Mouse (Mus musculus): ENCODE data around the gene Adgrv1. TPM values are rescaled to one million over a fixed set of nuclear protein-coding genes. Genes with fewer than 3 reads are reported as not detected.

The Adgrv1 gene
- polyA plus RNA-seq, 1 experiment from 2014 or later, result 54.5 TPM

DNA sequence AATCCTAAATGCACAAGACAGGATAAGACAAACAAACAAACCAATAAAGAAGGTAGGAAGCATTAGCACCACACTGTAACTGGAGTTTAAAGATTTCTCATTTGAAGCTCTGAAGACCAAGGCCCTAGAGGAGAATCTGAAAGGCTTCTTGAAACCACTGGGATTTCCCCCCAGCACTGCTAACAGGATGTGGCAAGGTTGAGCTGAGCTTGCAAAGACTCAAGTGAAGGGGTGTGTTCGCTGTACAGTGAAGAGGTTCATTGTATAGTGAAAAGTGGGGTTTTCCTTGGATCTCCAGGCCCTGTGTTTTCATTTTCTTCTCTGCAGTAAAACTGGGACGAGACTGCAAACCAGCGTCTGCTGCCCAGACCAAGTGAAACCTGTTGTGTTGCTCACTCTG lies 456.9 kb downstream of the Adgrv1 start:
- no peak overlapping the region for H3K9ac ChIP-seq (ENCODE audit: low read depth, low read length)
- H3K4me1 ChIP-seq (replicated peaks; ENCODE audit: control insufficient read depth, insufficient read depth, low read length), result no peaks in the 10 kb centered on the region
- no peak overlapping the region for H3K27ac ChIP-seq (ENCODE audit: low read depth, low read length)
- no peaks in the 10 kb centered on the region for H3K27me3 ChIP-seq (ENCODE audit: control insufficient read depth, insufficient read depth, low read length)
- ATAC-seq (ENCODE audit: low FRiP score), result no peak
- no peak overlapping the region for H3K4me2 ChIP-seq (replicated peaks; ENCODE audit: low read depth, low read length)
- DNase-seq (ENCODE audit: low spot score), result no peak
- 86% methylated on average over 3 of the region's 3 CpGs for WGBS
- H3K9me3 ChIP-seq (ENCODE audit: control insufficient read depth, low read length), result no peaks in the 10 kb centered on the region
- no peaks in the 10 kb centered on the region for H3K36me3 ChIP-seq (ENCODE audit: control insufficient read depth, insufficient read depth, low read length)
- H3K4me3 ChIP-seq (ENCODE audit: low read depth, low read length), result no peak overlapping the region

DNA sequence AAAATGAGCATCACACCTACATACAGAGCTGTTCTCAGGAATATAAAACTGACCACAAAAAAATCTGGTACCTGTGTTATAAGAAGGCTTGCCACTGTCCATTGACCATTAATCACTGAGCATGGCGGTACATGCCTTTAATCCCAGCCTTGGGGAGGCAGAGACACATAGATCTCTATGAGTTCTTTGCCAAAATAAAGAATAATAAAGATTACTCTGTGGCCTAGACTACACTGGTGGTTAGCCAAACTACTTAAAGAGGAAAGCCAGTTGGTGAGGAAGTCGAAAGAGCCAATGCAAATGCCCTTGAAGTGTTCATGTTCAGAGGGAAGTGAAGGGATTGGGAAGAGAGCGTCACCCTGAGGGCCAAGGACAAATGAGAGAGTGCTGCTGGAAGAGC lies 461.8 kb downstream of the Adgrv1 start:
- 89% methylated on average over 3 of the region's 3 CpGs for WGBS
- H3K9me3 ChIP-seq (ENCODE audit: control insufficient read depth, low read length), result no peaks in the 10 kb centered on the region
- H3K4me1 ChIP-seq (replicated peaks; ENCODE audit: control insufficient read depth, insufficient read depth, low read length), result no peaks in the 10 kb centered on the region
- DNase-seq (ENCODE audit: low spot score), result no peak
- no peaks in the 10 kb centered on the region for H3K27me3 ChIP-seq (ENCODE audit: control insufficient read depth, insufficient read depth, low read length)
- H3K4me2 ChIP-seq (replicated peaks; ENCODE audit: low read depth, low read length), result no peak overlapping the region
- no peak overlapping the region for H3K27ac ChIP-seq (ENCODE audit: low read depth, low read length)
- no peaks in the 10 kb centered on the region for H3K36me3 ChIP-seq (ENCODE audit: control insufficient read depth, insufficient read depth, low read length)
- no peak for ATAC-seq (ENCODE audit: low FRiP score)
- H3K9ac ChIP-seq (ENCODE audit: low read depth, low read length), result no peak overlapping the region
- no peak overlapping the region for H3K4me3 ChIP-seq (ENCODE audit: low read depth, low read length)

DNA sequence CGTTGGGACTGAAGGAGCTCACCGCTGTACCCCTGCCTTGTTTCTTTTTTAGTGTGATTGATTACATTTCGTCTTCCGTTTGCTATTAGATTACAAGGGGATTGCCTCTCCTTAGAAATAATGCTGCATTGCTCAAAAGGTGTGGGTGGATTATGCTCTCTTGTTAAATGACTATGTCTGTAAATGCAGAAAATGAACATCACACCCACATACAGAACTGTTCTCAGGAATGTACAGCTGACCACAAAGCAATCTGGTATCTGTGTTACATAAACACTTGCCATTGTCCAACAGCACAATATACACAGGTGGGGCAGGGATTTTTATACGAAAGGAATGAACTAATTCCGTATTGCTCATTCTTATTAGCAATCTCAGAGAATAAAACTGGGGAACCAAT lies 465.5 kb downstream of the Adgrv1 start:
- H3K4me1 ChIP-seq (replicated peaks; ENCODE audit: control insufficient read depth, insufficient read depth, low read length), result no peaks in the 10 kb centered on the region
- H3K4me3 ChIP-seq (ENCODE audit: low read depth, low read length), result no peak overlapping the region
- no peak overlapping the region for H3K4me2 ChIP-seq (replicated peaks; ENCODE audit: low read depth, low read length)
- ATAC-seq (ENCODE audit: low FRiP score) (no peak), DNase-seq (ENCODE audit: low spot score) (no peak)
- 93% methylated on average over 6 of the region's 6 CpGs for WGBS
- no peak overlapping the region for H3K27ac ChIP-seq (ENCODE audit: low read depth, low read length)
- H3K27me3 ChIP-seq (ENCODE audit: control insufficient read depth, insufficient read depth, low read length), result no peaks in the 10 kb centered on the region
- no peaks in the 10 kb centered on the region for H3K9me3 ChIP-seq (ENCODE audit: control insufficient read depth, low read length)
- no peak overlapping the region for H3K9ac ChIP-seq (ENCODE audit: low read depth, low read length)
- H3K36me3 ChIP-seq (ENCODE audit: control insufficient read depth, insufficient read depth, low read length), result no peaks in the 10 kb centered on the region

DNA sequence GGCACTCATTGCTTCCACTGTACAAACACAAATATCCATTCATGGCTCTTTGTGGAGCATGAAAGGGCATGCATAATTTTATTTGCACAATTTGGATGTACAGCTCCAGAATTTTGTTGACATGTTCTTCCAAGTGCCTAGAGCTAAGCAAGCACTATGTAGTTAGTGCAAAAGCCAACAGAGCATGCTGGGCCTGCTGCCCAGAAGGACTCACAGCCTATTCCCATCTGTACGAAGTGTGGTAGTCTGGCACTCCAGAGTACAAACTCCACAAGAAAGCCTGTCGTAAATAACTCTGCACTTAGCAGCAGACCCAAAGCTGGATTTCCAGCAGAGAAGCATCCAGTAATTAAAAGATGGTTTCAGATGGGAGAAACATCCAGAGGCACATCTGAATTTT lies 473.1 kb downstream of the Adgrv1 start:
- ATAC-seq (ENCODE audit: low FRiP score), result no peak
- 81% methylated on average over 2 of the region's 2 CpGs for WGBS
- Histone ChIP-seq H3K27ac (ENCODE audit: low read depth, low read length) (no peak overlapping the region), H3K27me3 (ENCODE audit: control insufficient read depth, insufficient read depth, low read length) (no peaks in the 10 kb centered on the region), H3K4me3 (ENCODE audit: low read depth, low read length) (no peak overlapping the region), H3K9me3 (ENCODE audit: control insufficient read depth, low read length) (no peaks in the 10 kb centered on the region), H3K4me1 (replicated peaks; ENCODE audit: control insufficient read depth, insufficient read depth, low read length) (no peaks in the 10 kb centered on the region), H3K9ac (ENCODE audit: low read depth, low read length) (no peak overlapping the region), H3K4me2 (replicated peaks; ENCODE audit: low read depth, low read length) (no peak overlapping the region), H3K36me3 (ENCODE audit: control insufficient read depth, insufficient read depth, low read length) (no peaks in the 10 kb centered on the region)
- DNase-seq (ENCODE audit: low spot score), result no peak

- no peaks in the 10 kb centered on the region for H3K36me3 ChIP-seq (ENCODE audit: control insufficient read depth, insufficient read depth, low read length)
- DNase-seq (ENCODE audit: low spot score), result peak; percentile 21
These were observed 477.6 kb downstream of the Adgrv1 start for GRCm38 (mm10) chr13:81155322-81155721.

DNA sequence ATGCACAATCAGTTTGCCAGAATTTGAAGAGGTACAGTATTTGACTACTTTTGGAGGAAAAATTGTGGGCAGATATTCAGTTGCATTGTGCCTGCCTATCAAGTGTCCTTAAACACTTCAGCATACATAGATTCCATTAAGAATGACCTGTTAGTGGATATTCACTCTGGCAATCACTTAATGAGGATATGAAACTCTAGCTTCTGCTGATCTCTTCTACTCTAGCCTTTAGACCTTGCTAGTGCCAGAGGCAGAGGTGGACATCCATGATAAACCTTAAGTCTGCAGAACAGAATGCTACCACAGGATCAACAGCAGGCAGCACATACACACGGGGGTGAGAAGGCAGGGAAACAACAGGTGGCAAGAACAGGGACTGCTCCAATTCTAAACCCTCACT lies 488.5 kb downstream of the Adgrv1 start:
- no peaks in the 10 kb centered on the region for H3K9me3 ChIP-seq (ENCODE audit: control insufficient read depth, low read length)
- no peaks in the 10 kb centered on the region for H3K36me3 ChIP-seq (ENCODE audit: control insufficient read depth, insufficient read depth, low read length)
- H3K4me2 ChIP-seq (replicated peaks; ENCODE audit: low read depth, low read length), result no peak overlapping the region
- no peak overlapping the region for H3K4me3 ChIP-seq (ENCODE audit: low read depth, low read length)
- H3K9ac ChIP-seq (ENCODE audit: low read depth, low read length), result no peak overlapping the region
- H3K27me3 ChIP-seq (ENCODE audit: control insufficient read depth, insufficient read depth, low read length), result no peaks in the 10 kb centered on the region
- 76% methylated on average over 1 of the region's 1 CpGs for WGBS
- no peak for ATAC-seq (ENCODE audit: low FRiP score)
- DNase-seq (ENCODE audit: low spot score), result no peak
- no peak overlapping the region for H3K27ac ChIP-seq (ENCODE audit: low read depth, low read length)
- no peaks in the 10 kb centered on the region for H3K4me1 ChIP-seq (replicated peaks; ENCODE audit: control insufficient read depth, insufficient read depth, low read length)

More at GRCm38 (mm10) chr13:81155322-81155721, 477.6 kb downstream of the Adgrv1 start:
- Histone ChIP-seq H3K4me1 (replicated peaks; ENCODE audit: control insufficient read depth, insufficient read depth, low read length) (no peaks in the 10 kb centered on the region), H3K4me2 (replicated peaks; ENCODE audit: low read depth, low read length) (no peak overlapping the region), H3K9ac (ENCODE audit: low read depth, low read length) (no peak overlapping the region), H3K9me3 (ENCODE audit: control insufficient read depth, low read length) (no peaks in the 10 kb centered on the region), H3K27ac (ENCODE audit: low read depth, low read length) (no peak overlapping the region), H3K4me3 (ENCODE audit: low read depth, low read length) (no peak overlapping the region), H3K27me3 (ENCODE audit: control insufficient read depth, insufficient read depth, low read length) (no peaks in the 10 kb centered on the region)
- ATAC-seq (ENCODE audit: low FRiP score), result peak; percentile 60; the same call in 1 of the 2 replicates

DNA sequence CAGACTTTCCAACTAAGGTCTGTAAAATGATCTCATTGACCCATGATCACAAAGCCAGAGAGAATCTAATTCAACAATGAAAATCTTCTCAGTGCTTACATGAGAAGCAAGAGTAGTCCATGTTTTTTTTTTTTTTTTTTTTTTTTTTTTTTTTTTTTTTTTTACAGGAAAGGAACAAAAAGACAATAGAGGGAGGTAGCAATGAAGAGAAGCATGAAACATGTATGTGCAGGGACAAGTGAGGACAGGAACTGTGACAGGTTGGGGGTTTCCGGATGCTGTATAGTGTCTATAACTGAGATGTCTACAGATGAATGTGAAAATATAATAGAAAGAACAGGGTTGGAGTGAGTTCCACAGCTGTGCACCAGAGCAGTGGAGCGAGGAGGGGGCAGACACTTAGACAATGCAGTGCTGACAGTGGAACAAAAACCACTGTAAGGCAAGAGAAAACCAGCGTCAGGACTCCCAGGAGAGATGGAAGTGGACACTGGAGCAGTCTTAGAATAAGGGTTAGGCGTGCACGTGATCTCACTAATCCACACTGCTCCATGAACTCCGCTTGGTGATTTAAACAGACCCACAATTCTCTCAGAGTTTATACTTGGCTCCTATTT lies 490.6 kb downstream of the Adgrv1 start:
- ATAC-seq (ENCODE audit: low FRiP score) (peak; percentile 80), DNase-seq (ENCODE audit: low spot score) (peak; percentile 37)
- H3K9me3 ChIP-seq (ENCODE audit: control insufficient read depth, low read length), result no peaks in the 10 kb centered on the region
- WGBS, result 49% methylated on average over 6 of the region's 6 CpGs
- H3K36me3 ChIP-seq (ENCODE audit: control insufficient read depth, insufficient read depth, low read length), result no peaks in the 10 kb centered on the region
- no peaks in the 10 kb centered on the region for H3K27me3 ChIP-seq (ENCODE audit: control insufficient read depth, insufficient read depth, low read length)
- no peak overlapping the region for H3K4me2 ChIP-seq (replicated peaks; ENCODE audit: low read depth, low read length)
- H3K9ac ChIP-seq (ENCODE audit: low read depth, low read length), result no peak overlapping the region
- no peak overlapping the region for H3K27ac ChIP-seq (ENCODE audit: low read depth, low read length)
- H3K4me1 ChIP-seq (replicated peaks; ENCODE audit: control insufficient read depth, insufficient read depth, low read length), result no peaks in the 10 kb centered on the region
- H3K4me3 ChIP-seq (ENCODE audit: low read depth, low read length), result no peak overlapping the region

DNA sequence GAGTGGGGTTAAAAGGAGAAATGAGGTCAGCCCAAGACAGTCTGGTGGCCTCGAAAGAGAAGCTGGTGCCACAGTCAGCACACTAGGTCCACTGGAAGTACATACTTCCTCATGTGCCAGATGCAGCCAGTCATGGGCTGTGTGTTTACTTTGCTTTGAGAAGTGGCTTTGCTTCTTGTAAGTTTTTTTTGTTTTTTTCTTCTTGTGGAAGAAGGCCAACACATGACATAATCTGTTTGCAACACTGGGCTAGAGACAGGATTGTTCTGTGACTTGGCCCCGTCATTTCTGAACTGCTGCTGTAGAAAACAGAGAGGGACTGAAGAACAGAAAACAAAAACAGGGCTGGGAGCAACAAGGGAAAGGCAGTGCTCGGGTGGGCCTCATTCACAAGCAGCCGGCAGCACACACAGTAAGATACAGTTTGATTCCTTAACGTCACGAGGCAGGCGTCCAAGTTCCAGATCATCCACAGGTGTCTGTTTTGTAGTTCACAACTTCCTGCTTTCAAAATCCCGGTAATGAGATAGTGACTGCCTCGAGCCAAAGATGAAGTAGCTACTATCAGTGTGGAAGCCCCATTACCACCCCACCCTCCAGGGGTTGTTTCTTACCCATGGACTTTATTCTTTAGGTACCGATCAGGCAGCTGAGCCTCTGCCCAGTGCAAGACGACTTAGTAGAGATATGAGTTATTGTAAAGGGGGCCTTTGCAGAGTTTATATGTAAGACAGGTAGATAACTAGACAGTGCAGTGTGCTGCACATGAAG lies 496.1 kb downstream of the Adgrv1 start:
- no peak for DNase-seq (ENCODE audit: low spot score)
- H3K9me3 ChIP-seq (ENCODE audit: control insufficient read depth, low read length), result no peaks in the 10 kb centered on the region
- no peaks in the 10 kb centered on the region for H3K36me3 ChIP-seq (ENCODE audit: control insufficient read depth, insufficient read depth, low read length)
- H3K4me2 ChIP-seq (replicated peaks; ENCODE audit: low read depth, low read length), result no peak overlapping the region
- H3K27ac ChIP-seq (ENCODE audit: low read depth, low read length), result no peak overlapping the region
- H3K27me3 ChIP-seq (ENCODE audit: control insufficient read depth, insufficient read depth, low read length), result no peaks in the 10 kb centered on the region
- H3K4me1 ChIP-seq (replicated peaks; ENCODE audit: control insufficient read depth, insufficient read depth, low read length), result no peaks in the 10 kb centered on the region
- H3K9ac ChIP-seq (ENCODE audit: low read depth, low read length), result no peak overlapping the region
- no peak for ATAC-seq (ENCODE audit: low FRiP score)
- H3K4me3 ChIP-seq (ENCODE audit: low read depth, low read length), result no peak overlapping the region
- WGBS, result 79% methylated on average over 11 of the region's 11 CpGs

- DNase-seq (ENCODE audit: low spot score), result no peak
- no peaks in the 10 kb centered on the region for H3K36me3 ChIP-seq (ENCODE audit: control insufficient read depth, insufficient read depth, low read length)
These were observed 497.0 kb downstream of the Adgrv1 start for GRCm38 (mm10) chr13:81135953-81136352.

More at GRCm38 (mm10) chr13:81135953-81136352, 497.0 kb downstream of the Adgrv1 start:
- WGBS, result 91% methylated on average over 10 of the region's 10 CpGs
- Histone ChIP-seq H3K9ac (ENCODE audit: low read depth, low read length) (no peak overlapping the region), H3K4me3 (ENCODE audit: low read depth, low read length) (no peak overlapping the region), H3K4me2 (replicated peaks; ENCODE audit: low read depth, low read length) (no peak overlapping the region), H3K9me3 (ENCODE audit: control insufficient read depth, low read length) (no peaks in the 10 kb centered on the region), H3K27ac (ENCODE audit: low read depth, low read length) (no peak overlapping the region), H3K4me1 (replicated peaks; ENCODE audit: control insufficient read depth, insufficient read depth, low read length) (no peaks in the 10 kb centered on the region), H3K27me3 (ENCODE audit: control insufficient read depth, insufficient read depth, low read length) (no peaks in the 10 kb centered on the region)
- ATAC-seq (ENCODE audit: low FRiP score), result no peak

Measured in hindbrain, embryonic 11.5 days (tissue).